Mouse (Mus musculus): ENCODE results near the gene Mical3. TPM values are rescaled to one million over a fixed set of nuclear protein-coding genes. Genes with fewer than 3 reads are reported as not detected.
A peak's percentile ranks its signal among the peaks of the same experiment; 100 is the strongest.
"Not testable (repeated sequence)": the region's sequence is repeated elsewhere in the genome, so short reads cannot be mapped to it uniquely, and the experiment has no call there.

Gene Mical3
- total RNA-seq, 1 experiment from 2014 or later: 6.6 TPM

DNA sequence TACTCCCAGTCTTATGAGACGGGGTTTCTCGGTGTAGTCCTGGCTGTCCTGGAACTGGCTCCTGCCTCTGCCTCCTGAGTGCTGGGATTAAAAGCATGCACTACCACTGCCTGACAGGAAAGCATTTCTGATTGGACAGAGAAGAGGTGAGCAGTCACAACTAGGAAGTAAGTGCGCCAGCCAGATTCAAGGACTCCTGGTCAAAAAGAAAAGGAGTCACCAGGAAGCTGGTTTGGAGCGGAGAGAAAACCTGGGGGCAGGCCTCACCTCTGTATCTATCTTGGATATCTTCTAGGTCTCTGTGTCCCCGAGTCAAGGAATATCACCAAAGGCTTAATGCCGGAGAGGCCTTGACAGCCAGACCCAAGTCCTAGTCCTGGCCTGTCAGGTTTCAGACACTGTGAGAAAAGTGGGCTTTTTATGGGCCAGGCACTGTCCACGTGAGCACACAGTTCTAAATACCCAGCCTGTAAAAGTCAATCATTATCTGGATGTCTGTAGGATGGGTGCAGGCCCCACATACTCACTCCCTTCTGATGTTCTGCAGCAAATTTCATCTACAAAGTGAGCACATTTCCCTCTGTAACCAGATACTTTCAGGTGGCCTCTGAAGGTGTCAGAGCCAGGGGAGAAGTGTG, 190.2 kb downstream of the Mical3 start:
- no peak for ATAC-seq (replicated peaks in 1 of 2; ENCODE audit: insufficient read depth in 1 of 2, low FRiP score in 2 of 2, low TSS enrichment in 1 of 2, low read depth in 1 of 2, poor library complexity in 2 of 2, severe bottlenecking in 2 of 2)

DNA sequence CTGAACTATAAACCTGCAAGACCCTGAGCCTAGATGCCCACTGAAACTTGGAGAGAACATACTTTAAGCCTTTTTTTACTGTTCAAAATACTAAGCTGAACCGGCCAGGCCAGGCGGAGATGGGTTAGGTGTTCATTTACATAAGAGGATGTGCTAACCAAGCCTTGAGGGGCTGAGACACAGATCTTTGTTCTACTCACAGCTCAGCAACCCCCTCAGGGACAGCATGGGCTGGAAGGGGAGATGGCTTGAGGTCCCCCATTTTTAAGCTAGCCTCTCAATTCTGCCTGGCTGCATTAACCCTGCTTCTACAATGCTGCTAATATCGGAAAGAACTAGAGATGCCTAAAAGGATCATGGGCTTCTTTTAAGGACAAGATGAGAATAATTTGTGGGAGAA, 191.0 kb downstream of the Mical3 start:
- ATAC-seq (replicated peaks in 1 of 2; ENCODE audit: insufficient read depth in 1 of 2, low FRiP score in 2 of 2, low TSS enrichment in 1 of 2, low read depth in 1 of 2, poor library complexity in 2 of 2, severe bottlenecking in 2 of 2): no peak

GRCm38 (mm10) chr6:120938763-120939450, 191.9 kb downstream of the Mical3 start:
- ATAC-seq (replicated peaks in 1 of 2; ENCODE audit: insufficient read depth in 1 of 2, low FRiP score in 2 of 2, low TSS enrichment in 1 of 2, low read depth in 1 of 2, poor library complexity in 2 of 2, severe bottlenecking in 2 of 2): no peak

DNA sequence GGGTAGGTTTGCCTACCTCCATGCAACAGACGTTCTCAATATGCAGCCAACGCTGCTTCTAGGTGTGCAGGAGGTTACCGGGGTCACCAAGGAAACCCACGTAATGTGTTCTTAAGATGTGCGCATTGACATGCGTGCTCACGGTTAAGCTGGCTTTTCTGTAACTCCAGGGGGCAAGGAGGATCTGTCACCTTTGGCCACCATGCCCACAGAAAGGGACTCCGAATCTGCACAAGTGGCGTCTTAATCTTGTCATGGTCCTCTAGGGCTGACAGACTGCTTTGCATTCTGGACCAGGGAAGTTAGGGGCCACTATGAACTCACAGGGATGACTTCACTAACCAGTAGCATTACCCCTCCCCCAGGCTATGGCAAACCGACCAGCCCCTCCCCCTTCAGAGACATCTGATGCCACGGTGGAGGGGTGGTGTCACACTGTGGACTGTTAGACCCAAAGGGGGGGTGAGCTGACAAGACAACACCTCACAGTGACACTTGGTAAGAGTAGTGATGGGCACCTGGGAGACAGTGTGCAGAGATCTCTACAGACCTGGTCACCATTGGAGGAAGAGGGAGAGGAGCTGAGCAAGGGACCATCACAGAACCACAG, 192.7 kb downstream of the Mical3 start:
- no peak for ATAC-seq (replicated peaks in 1 of 2; ENCODE audit: insufficient read depth in 1 of 2, low FRiP score in 2 of 2, low TSS enrichment in 1 of 2, low read depth in 1 of 2, poor library complexity in 2 of 2, severe bottlenecking in 2 of 2)

DNA sequence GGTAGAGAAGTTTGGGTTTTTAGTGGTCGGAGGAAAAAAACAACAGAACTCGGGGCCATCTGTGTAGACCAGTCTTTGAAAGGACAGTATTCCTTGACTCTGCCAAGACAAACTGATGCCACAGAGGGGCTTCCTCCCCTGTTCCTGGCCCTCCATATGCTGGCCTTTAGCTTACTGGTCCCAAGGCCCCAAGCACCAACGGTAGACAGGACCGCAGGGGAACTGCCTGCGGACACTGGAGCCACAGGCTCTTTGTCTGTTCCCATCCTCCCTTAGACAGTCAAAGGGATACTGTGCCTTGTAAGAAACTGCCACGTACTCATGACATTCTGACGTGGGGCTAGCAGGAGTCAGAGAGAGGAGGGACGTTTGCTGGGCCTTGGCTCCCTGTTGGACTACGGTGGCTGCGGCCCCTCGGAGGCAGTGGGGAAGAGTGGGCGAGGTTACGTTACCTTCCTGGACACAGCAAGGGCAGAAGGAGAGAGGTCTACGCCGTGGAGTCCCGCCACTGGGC, 193.6 kb downstream of the Mical3 start:
- no peak for ATAC-seq (replicated peaks in 1 of 2; ENCODE audit: insufficient read depth in 1 of 2, low FRiP score in 2 of 2, low TSS enrichment in 1 of 2, low read depth in 1 of 2, poor library complexity in 2 of 2, severe bottlenecking in 2 of 2)

GRCm38 (mm10) chr6:120934176-120934575, 196.6 kb downstream of the Mical3 start:
- no peak for ATAC-seq (replicated peaks in 1 of 2; ENCODE audit: insufficient read depth in 1 of 2, low FRiP score in 2 of 2, low TSS enrichment in 1 of 2, low read depth in 1 of 2, poor library complexity in 2 of 2, severe bottlenecking in 2 of 2)

GRCm38 (mm10) chr6:120933670-120934069, 197.1 kb downstream of the Mical3 start:
- no peak for ATAC-seq (replicated peaks in 1 of 2; ENCODE audit: insufficient read depth in 1 of 2, low FRiP score in 2 of 2, low TSS enrichment in 1 of 2, low read depth in 1 of 2, poor library complexity in 2 of 2, severe bottlenecking in 2 of 2)

GRCm38 (mm10) chr6:120932597-120932996, 198.2 kb downstream of the Mical3 start:
- ATAC-seq (replicated peaks in 1 of 2; ENCODE audit: insufficient read depth in 1 of 2, low FRiP score in 2 of 2, low TSS enrichment in 1 of 2, low read depth in 1 of 2, poor library complexity in 2 of 2, severe bottlenecking in 2 of 2): no peak

- ATAC-seq (replicated peaks in 1 of 2; ENCODE audit: insufficient read depth in 1 of 2, low FRiP score in 2 of 2, low TSS enrichment in 1 of 2, low read depth in 1 of 2, poor library complexity in 2 of 2, severe bottlenecking in 2 of 2): no peak; a peak in 1 of 4 replicates
These were observed 200.1 kb downstream of the Mical3 start for GRCm38 (mm10) chr6:120930450-120931306.

DNA sequence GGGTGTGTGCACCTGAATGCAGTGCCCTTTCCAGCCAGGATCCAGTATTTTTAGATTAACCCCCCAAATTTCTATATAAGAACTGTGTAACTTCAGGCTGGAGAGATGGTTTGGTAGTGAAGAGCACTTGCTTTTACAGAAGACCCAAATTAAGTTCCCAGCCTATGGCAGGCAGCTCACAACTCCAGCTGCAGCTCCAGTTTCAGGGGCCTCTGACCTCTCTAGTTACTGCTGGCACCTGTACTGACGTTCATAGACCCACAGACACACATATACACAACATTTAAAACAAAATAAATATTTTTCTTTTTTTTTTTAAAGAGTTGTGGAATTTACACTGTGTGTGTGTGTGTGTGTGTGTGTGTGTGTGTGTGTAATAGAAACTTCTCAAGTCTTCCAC, 201.4 kb downstream of the Mical3 start:
- ATAC-seq (replicated peaks in 1 of 2; ENCODE audit: insufficient read depth in 1 of 2, low FRiP score in 2 of 2, low TSS enrichment in 1 of 2, low read depth in 1 of 2, poor library complexity in 2 of 2, severe bottlenecking in 2 of 2): no peak

DNA sequence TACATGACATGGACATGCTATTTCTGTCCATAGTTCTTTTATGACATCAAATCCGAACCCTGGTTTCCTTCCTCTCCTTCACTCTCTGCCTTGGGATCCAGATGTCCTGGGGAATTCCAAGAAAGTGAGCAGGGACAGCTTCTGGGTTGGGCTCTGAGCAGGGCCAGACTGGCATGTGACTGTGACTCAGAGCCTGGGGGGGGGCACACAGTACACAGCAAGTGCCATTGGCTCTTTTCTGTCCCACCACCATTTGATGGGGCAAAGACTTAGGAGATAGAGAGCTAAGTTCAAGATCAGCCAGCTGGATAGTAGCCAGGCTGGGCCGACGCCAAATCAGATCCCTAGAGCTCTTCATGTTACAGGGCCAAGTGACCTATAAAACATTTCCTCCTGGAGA, 203.0 kb downstream of the Mical3 start:
- no peak for ATAC-seq (replicated peaks in 1 of 2; ENCODE audit: insufficient read depth in 1 of 2, low FRiP score in 2 of 2, low TSS enrichment in 1 of 2, low read depth in 1 of 2, poor library complexity in 2 of 2, severe bottlenecking in 2 of 2)

- no peak for ATAC-seq (replicated peaks in 1 of 2; ENCODE audit: insufficient read depth in 1 of 2, low FRiP score in 2 of 2, low TSS enrichment in 1 of 2, low read depth in 1 of 2, poor library complexity in 2 of 2, severe bottlenecking in 2 of 2)
These were observed 203.9 kb downstream of the Mical3 start for GRCm38 (mm10) chr6:120926880-120927279.

- not testable (repeated sequence) for ATAC-seq (replicated peaks in 1 of 2; ENCODE audit: insufficient read depth in 1 of 2, low FRiP score in 2 of 2, low TSS enrichment in 1 of 2, low read depth in 1 of 2, poor library complexity in 2 of 2, severe bottlenecking in 2 of 2)
These were observed 205.9 kb downstream of the Mical3 start for GRCm38 (mm10) chr6:120924791-120925321.

- ATAC-seq (replicated peaks in 1 of 2; ENCODE audit: insufficient read depth in 1 of 2, low FRiP score in 2 of 2, low TSS enrichment in 1 of 2, low read depth in 1 of 2, poor library complexity in 2 of 2, severe bottlenecking in 2 of 2): no peak
These were observed 212.8 kb downstream of the Mical3 start for GRCm38 (mm10) chr6:120917975-120918374.

DNA sequence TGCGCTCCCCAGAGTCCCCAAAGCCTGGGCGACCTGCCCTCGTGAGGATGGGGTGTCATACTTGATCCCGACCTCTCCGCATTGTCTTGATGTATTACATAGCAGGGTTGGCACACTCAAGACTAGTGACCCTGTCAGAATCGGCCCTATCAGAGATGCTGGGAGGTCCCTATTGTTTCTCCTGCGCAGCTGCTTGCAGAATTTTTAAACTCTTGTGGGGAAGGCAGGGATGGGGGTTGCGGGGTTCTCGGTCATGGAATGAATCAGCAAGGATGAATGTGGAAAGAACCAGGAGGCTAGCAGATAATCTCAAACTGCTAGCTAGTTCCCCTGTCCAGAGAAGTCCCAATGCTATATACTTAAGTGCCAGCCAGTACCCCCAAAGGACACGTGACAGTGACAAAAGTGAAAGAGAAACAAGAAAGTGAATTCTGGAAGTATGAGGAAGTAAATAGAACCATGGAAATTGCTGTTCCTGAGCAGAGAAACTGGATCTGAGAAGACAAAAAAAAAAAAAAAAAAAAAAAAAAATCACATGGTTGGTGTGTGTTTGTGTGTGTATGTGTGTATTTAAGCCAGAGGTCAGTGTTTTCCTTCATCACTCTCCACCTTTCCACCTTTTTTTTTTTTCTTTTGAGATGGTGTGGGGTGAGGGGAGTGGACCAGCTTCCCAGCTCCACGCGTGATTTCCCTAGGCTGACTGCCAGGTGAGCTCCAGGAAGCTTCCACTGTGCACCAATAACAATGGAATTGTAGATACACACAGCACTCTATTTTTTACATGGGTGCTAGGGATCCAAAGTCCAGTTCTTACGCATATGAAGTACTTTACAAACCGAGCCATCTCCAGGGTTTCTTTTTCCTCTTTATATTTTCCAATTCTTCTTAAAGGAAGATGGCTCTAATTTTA, 213.6 kb downstream of the Mical3 start:
- peak; percentile 16 to 50; a peak in 3 of 4 replicates for ATAC-seq (replicated peaks in 1 of 2; ENCODE audit: insufficient read depth in 1 of 2, low FRiP score in 2 of 2, low TSS enrichment in 1 of 2, low read depth in 1 of 2, poor library complexity in 2 of 2, severe bottlenecking in 2 of 2)
